Mouse (Mus musculus) cerebellum, adult 2 months (tissue): ENCODE measurements around the gene Gm9944.

ENCODE experiments used
- CTCF ChIP-seq: fragments of 200-500 bp; IDR thresholded peaks from 2 replicates; pipeline ENCODE4 v1.5.1; 2011; ENCODE audit warnings: low read depth, mild to moderate bottlenecking, control low read depth, low read length, moderate library complexity, borderline replicate concordance; ENCODE audit not compliant: insufficient read depth
- POLR2A ChIP-seq: fragments of 200-500 bp; IDR thresholded peaks from 2 replicates; pipeline ENCODE4 v1.6.1; 2011; ENCODE audit warnings: low read length, control low read depth, borderline replicate concordance; ENCODE audit not compliant: insufficient read depth

GRCm38 (mm10) chr4:144438672-144439071, 14.4 kb downstream of the Gm9944 start, which contains the start of gene 1700012P22Rik:
- no peak for TF ChIP-seq POLR2A
- TF ChIP-seq CTCF, result no peak
